Mouse (Mus musculus) intestine, embryonic 14.5 days (tissue): Measurements from ENCODE around the gene Alox12. TPM values are rescaled to one million over a fixed set of nuclear protein-coding genes. Genes with fewer than 3 reads are reported as not detected.

Experiments used
- ATAC-seq: fragments of 200-750 bp; cut with Nextera tagmentation; replicated peaks from 2 replicates; pipeline ENCODE4 v1.8.0; 2017; ENCODE audit warnings: low read depth, moderate number of reproducible peaks, moderate TSS enrichment, moderate library complexity; ENCODE audit not compliant: low FRiP score, low TSS enrichment
- DNase-seq: peaks from one replicate; pipeline ENCODE4 v3.0.0-alpha.2; 2018; ENCODE audit warnings: low spot score
- H3K27ac ChIP-seq: fragments of 300-500 bp; sonication (generic); 2 replicates; pipeline ENCODE4 v1.5.1; 2014; ENCODE audit warnings: low read depth, mild to moderate bottlenecking, control low read depth
- H3K27me3 ChIP-seq: fragments of 300-500 bp; sonication (generic); replicated peaks from 2 replicates; pipeline ENCODE4 v1.6.1; 2014; ENCODE audit warnings: low read length, control low read depth; ENCODE audit not compliant: control insufficient read depth, insufficient read depth
- H3K36me3 ChIP-seq: fragments of 300-500 bp; sonication (generic); 2 replicates; pipeline ENCODE4 v1.6.1; 2014; ENCODE audit warnings: low read length, control low read depth; ENCODE audit not compliant: control insufficient read depth, insufficient read depth
- H3K4me1 ChIP-seq: fragments of 300-500 bp; sonication (generic); replicated peaks from 2 replicates; pipeline ENCODE4 v1.6.1; 2014; ENCODE audit warnings: low read length, control low read depth, mixed read lengths; ENCODE audit not compliant: control insufficient read depth, insufficient read depth
- H3K4me2 ChIP-seq: fragments of 300-500 bp; sonication (generic); 2 replicates; pipeline ENCODE4 v1.6.1; 2014; ENCODE audit warnings: low read length
- H3K4me3 ChIP-seq: fragments of 300-500 bp; sonication (generic); 2 replicates; pipeline ENCODE4 v1.5.1; 2014; ENCODE audit warnings: low read depth, low read length, control low read depth, mixed read lengths
- H3K9ac ChIP-seq: fragments of 300-500 bp; sonication (generic); 2 replicates; pipeline ENCODE4 v1.6.1; 2014; ENCODE audit warnings: mild to moderate bottlenecking, low read length
- H3K9me3 ChIP-seq: fragments of 300-500 bp; sonication (generic); 2 replicates; pipeline ENCODE4 v1.6.1; 2016; ENCODE audit warnings: low read length, control low read depth; ENCODE audit not compliant: control insufficient read depth
- WGBS: fragments of 180-500 bp; shearing (Covaris S2); extraction: QIAGEN DNeasy Blood & Tissue Kit; methylation state at CpG from one replicate; pipeline ENCODE4 v1.1.7; 2014; 5-methylcytosine and 5-hydroxymethylcytosine counted together
- microRNA counts: library from miRNA; unstranded; fragments of <30 nt; microRNA quantifications from one replicate; lab custom pipeline; 2016
- microRNA-seq: library from miRNA; unstranded; fragments of <30 nt; microRNA quantifications from one replicate; pipeline ENCODE4, GENCODE M21; 2016
- polyA plus RNA-seq: library from polyadenylated mRNA; unstranded; fragments of >200 nt; fragmentation: Nextera tagmentation; extraction: Ambion mirVana; gene quantifications from 2 replicates; pipeline ENCODE4 v1.2.1, GENCODE M21; 2014

Gene Alox12
- polyA plus RNA-seq, 1 experiment from 2014 or later, result 2.3 TPM

GRCm38 (mm10) chr11:70192157-70192556 is 63.0 kb downstream of the Alox12 start:
- ATAC-seq (no peak), DNase-seq (no peak)
- H3K9ac ChIP-seq, result no peak overlapping the region
- no peak overlapping the region for H3K4me3 ChIP-seq
- no peak overlapping the region for H3K27ac ChIP-seq
- peaks cover 8% of the 10 kb centered on the region; the same call in 1 of the 2 replicates for H3K4me1 ChIP-seq
- H3K36me3 ChIP-seq, result no peaks in the 10 kb centered on the region
- WGBS, result 75% methylated on average over 4 of the region's 4 CpGs
- no peak overlapping the region for H3K4me2 ChIP-seq
- no peaks in the 10 kb centered on the region for H3K27me3 ChIP-seq
- no peaks in the 10 kb centered on the region for H3K9me3 ChIP-seq

MicroRNAs encoded within 50 kb of the gene (microRNA counts, 519-probe panel; counts per million panel counts)
- not detected for microRNA mmu-miR-195 (lab: Ali Mortazavi, UCI)
- 1,783 counts per million, percentile 11 among the panel's probes with 10 or more counts for microRNA mmu-miR-497 (lab: Ali Mortazavi, UCI)

Small RNAs within 50 kb of the gene (microRNA-seq; reads per million reads assigned to microRNA genes)
- 636 reads per million, percentile 74 among the genes with 10 or more reads in this experiment for gene Mir195a
- not detected for gene Mir497
- gene Mir497b, result not detected

Other genes starting within 250 kb of the Alox12 start
- 72.8 and 73.8 TPM in 2 replicates for gene Acadvl, start 239.9 kb downstream of the Alox12 start, polyA plus RNA-seq
- gene Dlg4, start 238.4 kb downstream of the Alox12 start, polyA plus RNA-seq, result 7.7 and 8.6 TPM in 2 replicates
- gene Asgr1, start 201.3 kb downstream of the Alox12 start, polyA plus RNA-seq, result 0.26 TPM in 1 of 2 replicates, not detected in the other
- gene Asgr2, start 162.7 kb downstream of the Alox12 start, polyA plus RNA-seq, result 0.46 TPM in 1 of 2 replicates, not detected in the other
- 0.38 and 0.86 TPM in 2 replicates for gene Mgl2, start 125.0 kb downstream of the Alox12 start, polyA plus RNA-seq
- 0.97 and 1.2 TPM in 2 replicates for gene Clec10a, start 99.2 kb downstream of the Alox12 start, polyA plus RNA-seq
- gene Slc16a11, start 42.6 kb downstream of the Alox12 start, polyA plus RNA-seq, result 1.2 and 1.7 TPM in 2 replicates
- 13.6 and 14.1 TPM in 2 replicates for gene Slc16a13, start 34.3 kb downstream of the Alox12 start, polyA plus RNA-seq
- 11.7 and 12.2 TPM in 2 replicates for gene Bcl6b, start 25.6 kb downstream of the Alox12 start, polyA plus RNA-seq
- gene 0610010K14Rik, start 17.4 kb downstream of the Alox12 start, polyA plus RNA-seq, result 159 and 164 TPM in 2 replicates
- 9.0 and 9.5 TPM in 2 replicates for gene Gm21988, start 15.5 kb downstream of the Alox12 start, polyA plus RNA-seq
- 153 and 165 TPM in 2 replicates for gene Rnasek, start 15.5 kb downstream of the Alox12 start, polyA plus RNA-seq
- 0.09 TPM in 1 of 2 replicates, not detected in the other for gene Alox12e, start 67.3 kb upstream of the Alox12 start, polyA plus RNA-seq
- 0.34 and 0.82 TPM in 2 replicates for gene Alox15, start 96.7 kb upstream of the Alox12 start, polyA plus RNA-seq
- gene Pelp1, start 154.7 kb upstream of the Alox12 start, polyA plus RNA-seq, result 34.3 and 41.2 TPM in 2 replicates
- 15.8 and 17.9 TPM in 2 replicates for gene Arrb2, start 177.3 kb upstream of the Alox12 start, polyA plus RNA-seq
- 50.7 and 51.6 TPM in 2 replicates for gene Med11, start 196.6 kb upstream of the Alox12 start, polyA plus RNA-seq
- 0.75 and 0.92 TPM in 2 replicates for gene Zmynd15, start 204.1 kb upstream of the Alox12 start, polyA plus RNA-seq
- 8.0 and 10.0 TPM in 2 replicates for gene Cxcl16, start 204.6 kb upstream of the Alox12 start, polyA plus RNA-seq
- 100 and 104 TPM in 2 replicates for gene Tm4sf5, start 249.9 kb upstream of the Alox12 start, polyA plus RNA-seq